Mouse (Mus musculus) right cerebral cortex, postnatal 4 days (tissue): ENCODE data around the gene Il6st.

Experiments used
- DNase-seq: peaks from one replicate; pipeline ENCODE4 v3.0.0-alpha.2; 2022

Il6st gene

GRCm38 (mm10) chr13:112442867-112443529 lies 20.9 kb upstream of the Il6st start:
- DNase-seq = no peak

- no peak for DNase-seq
These were observed 16.7 kb upstream of the Il6st start for GRCm38 (mm10) chr13:112447108-112447665.

- DNase-seq = no peak
These were observed 13.7 kb upstream of the Il6st start for GRCm38 (mm10) chr13:112450210-112450609.

GRCm38 (mm10) chr13:112457366-112457765 lies 6.5 kb upstream of the Il6st start:
- DNase-seq = no peak

GRCm38 (mm10) chr13:112458016-112458415 lies 5.9 kb upstream of the Il6st start:
- no peak for DNase-seq

- no peak for DNase-seq
These were observed 5.3 kb upstream of the Il6st start for GRCm38 (mm10) chr13:112458435-112459018.

GRCm38 (mm10) chr13:112459956-112460355 lies 3.9 kb upstream of the Il6st start:
- no peak for DNase-seq

GRCm38 (mm10) chr13:112462411-112462987 lies 1.4 kb upstream of the Il6st start:
- no peak for DNase-seq

- DNase-seq = no peak
These were observed 500 bp upstream of the Il6st start for GRCm38 (mm10) chr13:112463337-112463802.

- DNase-seq = no peak
These were observed 887 bp downstream of the Il6st start for GRCm38 (mm10) chr13:112464626-112465287.

GRCm38 (mm10) chr13:112465585-112465984 lies 1.7 kb downstream of the Il6st start:
- DNase-seq = no peak

- no peak for DNase-seq
These were observed 2.5 kb downstream of the Il6st start for GRCm38 (mm10) chr13:112466136-112466945.

GRCm38 (mm10) chr13:112466946-112467255 lies 3.0 kb downstream of the Il6st start:
- DNase-seq = no peak

- no peak for DNase-seq
These were observed 3.5 kb downstream of the Il6st start for GRCm38 (mm10) chr13:112467384-112467783.

- DNase-seq = no peak
These were observed 5.6 kb downstream of the Il6st start for GRCm38 (mm10) chr13:112469491-112469890.

- no peak for DNase-seq
These were observed 7.3 kb downstream of the Il6st start for GRCm38 (mm10) chr13:112471201-112471600.

- DNase-seq = no peak
These were observed 8.6 kb downstream of the Il6st start for GRCm38 (mm10) chr13:112472401-112473023.

- DNase-seq = no peak
These were observed 10.2 kb downstream of the Il6st start for GRCm38 (mm10) chr13:112473757-112474755.

- no peak for DNase-seq
These were observed 15.2 kb downstream of the Il6st start for GRCm38 (mm10) chr13:112479032-112479431.

- no peak for DNase-seq
These were observed 16.1 kb downstream of the Il6st start for GRCm38 (mm10) chr13:112479926-112480325.

GRCm38 (mm10) chr13:112482525-112482924 lies 18.7 kb downstream of the Il6st start:
- DNase-seq = no peak
